Mouse (Mus musculus) forebrain, embryonic 14.5 days (tissue): ENCODE data around the gene Prdx5. TPM values are rescaled to one million over a fixed set of nuclear protein-coding genes. Genes with fewer than 3 reads are reported as not detected.

Experiments
- ATAC-seq: fragments of 200-750 bp; cut with Nextera tagmentation; 2 replicates; pipeline ENCODE4 v1.8.0; 2017; ENCODE audit warnings: mild to moderate bottlenecking, moderate library complexity
- DNase-seq: peaks from one replicate; pipeline ENCODE4 v3.0.0-alpha.2; 2015; ENCODE audit warnings: low spot score
- H3K27ac ChIP-seq: fragments of 300-500 bp; sonication (generic); 2 replicates; pipeline ENCODE4 v1.5.1; 2014; ENCODE audit warnings: low read depth, mild to moderate bottlenecking, control low read depth, low read length, moderate library complexity
- H3K27me3 ChIP-seq: fragments of 300-500 bp; sonication (generic); replicated peaks from 2 replicates; pipeline ENCODE4 v1.6.1; 2014; ENCODE audit warnings: low read length, control low read depth, mixed read lengths; ENCODE audit not compliant: control insufficient read depth, insufficient read depth
- H3K36me3 ChIP-seq: fragments of 300-500 bp; sonication (generic); 2 replicates; pipeline ENCODE4 v1.6.1; 2014; ENCODE audit warnings: low read length, control low read depth; ENCODE audit not compliant: control insufficient read depth, insufficient read depth
- H3K4me1 ChIP-seq: fragments of 300-500 bp; sonication (generic); 2 replicates; pipeline ENCODE4 v1.6.1; 2014; ENCODE audit warnings: antibody characterized with exemption, low read length, control low read depth; ENCODE audit not compliant: control insufficient read depth, insufficient read depth
- H3K4me2 ChIP-seq: fragments of 300-500 bp; sonication (generic); 2 replicates; pipeline ENCODE4 v1.6.1; 2014; ENCODE audit warnings: mild to moderate bottlenecking, control low read depth, low read length
- H3K4me3 ChIP-seq: fragments of 300-500 bp; sonication (generic); 2 replicates; pipeline ENCODE4 v1.5.1; 2014; ENCODE audit warnings: low read depth, low read length, control low read depth
- H3K9ac ChIP-seq: fragments of 300-500 bp; sonication (generic); 2 replicates; pipeline ENCODE4 v1.6.1; 2014; ENCODE audit warnings: mild to moderate bottlenecking, low read length, control low read depth, moderate library complexity
- H3K9me3 ChIP-seq: fragments of 300-500 bp; sonication (generic); replicated peaks from 2 replicates; pipeline ENCODE4 v1.6.1; 2016; ENCODE audit warnings: low read length, control low read depth, mixed read lengths; ENCODE audit not compliant: control insufficient read depth
- WGBS: fragments of 180-500 bp; shearing (Covaris S2); extraction: QIAGEN DNeasy Blood & Tissue Kit; methylation state at CpG from one replicate; pipeline ENCODE4 v1.1.7; 2014; 5-methylcytosine and 5-hydroxymethylcytosine counted together
- microRNA-seq: library from miRNA; unstranded; fragments of <30 nt; microRNA quantifications from one replicate; pipeline ENCODE4, GENCODE M21; 2016
- polyA plus RNA-seq: library from polyadenylated mRNA; unstranded; fragments of >200 nt; fragmentation: Nextera tagmentation; extraction: Ambion mirVana; gene quantifications from 2 replicates; pipeline ENCODE4 v1.2.1, GENCODE M21; 2014

Gene Prdx5
- polyA plus RNA-seq, 1 experiment from 2014 or later, result 229 TPM

- no peaks in the 10 kb centered on the region for H3K9me3 ChIP-seq
- ATAC-seq (no peak), DNase-seq (no peak)
- H3K4me2 ChIP-seq, result no peak overlapping the region
- H3K4me1 ChIP-seq, result no peaks in the 10 kb centered on the region
- 72% methylated on average over 2 of the region's 2 CpGs for WGBS
- no peak overlapping the region for H3K27ac ChIP-seq
- H3K36me3 ChIP-seq, result no peaks in the 10 kb centered on the region
- 0 out of 2 replicates have a peak, but pooled peaks cover 5% of the 10 kb centered on the region for H3K27me3 ChIP-seq
- H3K4me3 ChIP-seq, result no peak overlapping the region
- H3K9ac ChIP-seq, result no peak overlapping the region
These were observed 50.8 kb downstream of the Prdx5 start for GRCm38 (mm10) chr19:6859032-6859651.

- Histone ChIP-seq H3K36me3 (no peaks in the 10 kb centered on the region), H3K9me3 (no peaks in the 10 kb centered on the region), H3K9ac (no peak within 1 kb of the TSS), H3K27ac (no peak within 1 kb of the TSS), H3K4me3 (no peak within 1 kb of the TSS), H3K4me2 (no peak within 1 kb of the TSS), H3K4me1 (no peaks in the 10 kb centered on the region), H3K27me3 (0 out of 2 replicates have a peak, but pooled peaks cover 5% of the 10 kb centered on the region)
- ATAC-seq (no peak), DNase-seq (no peak)
- WGBS, result 84% methylated on average over 7 of the region's 7 CpGs
These were observed 51.9 kb downstream of the Prdx5 start, which contains the start of gene Ccdc88b for GRCm38 (mm10) chr19:6858031-6858430. Ccdc88b (minus strand) TSS chr19:6858211.

- Histone ChIP-seq H3K4me3 (no peak overlapping the region), H3K9me3 (no peaks in the 10 kb centered on the region), H3K27me3 (0 out of 2 replicates have a peak, but pooled peaks cover 5% of the 10 kb centered on the region), H3K27ac (no peak overlapping the region), H3K36me3 (no peaks in the 10 kb centered on the region), H3K9ac (no peak overlapping the region), H3K4me1 (no peaks in the 10 kb centered on the region), H3K4me2 (no peak overlapping the region)
- no peak for ATAC-seq
- 76% methylated on average over 9 of the region's 9 CpGs for WGBS
- DNase-seq, result no peak
These were observed 52.4 kb downstream of the Prdx5 start for GRCm38 (mm10) chr19:6857391-6858005.

- no peaks in the 10 kb centered on the region for H3K9me3 ChIP-seq
- H3K27ac ChIP-seq, result no peak overlapping the region
- H3K27me3 ChIP-seq, result 0 out of 2 replicates have a peak, but pooled peaks cover 5% of the 10 kb centered on the region
- 43% methylated on average over 3 of the region's 3 CpGs for WGBS
- H3K9ac ChIP-seq, result no peak overlapping the region
- DNase-seq, result no peak
- H3K4me3 ChIP-seq, result no peak overlapping the region
- no peak for ATAC-seq
- no peaks in the 10 kb centered on the region for H3K36me3 ChIP-seq
- no peak overlapping the region for H3K4me2 ChIP-seq
- no peaks in the 10 kb centered on the region for H3K4me1 ChIP-seq
These were observed 52.9 kb downstream of the Prdx5 start for GRCm38 (mm10) chr19:6857003-6857360.

Small RNA genes within 50 kb of the gene (microRNA-seq; reads per million reads assigned to microRNA genes)
- gene Mir6990, result 0.66 reads per million

Other genes starting within 250 kb of the Prdx5 start
- gene Rps6ka4, start 69.5 kb downstream of the Prdx5 start, polyA plus RNA-seq, result 3.0 and 7.0 TPM in 2 replicates
- 0.07 and 0.37 TPM in 2 replicates for gene Ccdc88b, start 51.9 kb downstream of the Prdx5 start, polyA plus RNA-seq
- 125 and 150 TPM in 2 replicates for gene Trmt112, start 408 bp downstream of the Prdx5 start, polyA plus RNA-seq
- 6.3 and 7.0 TPM in 2 replicates for gene Esrra, start 11.7 kb upstream of the Prdx5 start, polyA plus RNA-seq
- gene Catsperz, start 15.3 kb upstream of the Prdx5 start, polyA plus RNA-seq, result 0.45 and 1.1 TPM in 2 replicates
- gene Kcnk4, start 24.4 kb upstream of the Prdx5 start, polyA plus RNA-seq, result 0.77 and 0.98 TPM in 2 replicates
- gene Bad, start 31.8 kb upstream of the Prdx5 start, polyA plus RNA-seq, result 77.0 and 81.1 TPM in 2 replicates
- gene Gpr137, start 32.4 kb upstream of the Prdx5 start, polyA plus RNA-seq, result 38.1 and 45.0 TPM in 2 replicates
- 180 and 194 TPM in 2 replicates for gene Ppp1r14b, start 64.9 kb upstream of the Prdx5 start, polyA plus RNA-seq
- 6.7 and 7.7 TPM in 2 replicates for gene Plcb3, start 66.4 kb upstream of the Prdx5 start, polyA plus RNA-seq
- gene Fkbp2, start 70.4 kb upstream of the Prdx5 start, polyA plus RNA-seq, result 80.1 and 80.4 TPM in 2 replicates
- 24.5 and 28.4 TPM in 2 replicates for gene Vegfb, start 77.5 kb upstream of the Prdx5 start, polyA plus RNA-seq
- 22.5 and 25.2 TPM in 2 replicates for gene Dnajc4, start 82.5 kb upstream of the Prdx5 start, polyA plus RNA-seq
- gene Nudt22, start 86.0 kb upstream of the Prdx5 start, polyA plus RNA-seq, result 18.8 and 21.2 TPM in 2 replicates
- 14.4 and 15.2 TPM in 2 replicates for gene Trpt1, start 86.0 kb upstream of the Prdx5 start, polyA plus RNA-seq
- 3.5 TPM in 2 replicates for gene Fermt3, start 109.4 kb upstream of the Prdx5 start, polyA plus RNA-seq
- 278 and 287 TPM in 2 replicates for gene Stip1, start 129.9 kb upstream of the Prdx5 start, polyA plus RNA-seq
- gene Macrod1, start 146.7 kb upstream of the Prdx5 start, polyA plus RNA-seq, result 4.0 and 4.8 TPM in 2 replicates
- 9.5 and 12.2 TPM in 2 replicates for gene Flrt1, start 195.6 kb upstream of the Prdx5 start, polyA plus RNA-seq